Mouse (Mus musculus): ENCODE results near the gene Tspan3. TPM values are rescaled to one million over a fixed set of nuclear protein-coding genes. Genes with fewer than 3 reads are reported as not detected.

Tspan3 gene
- 483 and 491 TPM in 2 replicates for polyA plus RNA-seq (2014; fragmentation: Nextera tagmentation; extraction: Ambion mirVana)

DNA sequence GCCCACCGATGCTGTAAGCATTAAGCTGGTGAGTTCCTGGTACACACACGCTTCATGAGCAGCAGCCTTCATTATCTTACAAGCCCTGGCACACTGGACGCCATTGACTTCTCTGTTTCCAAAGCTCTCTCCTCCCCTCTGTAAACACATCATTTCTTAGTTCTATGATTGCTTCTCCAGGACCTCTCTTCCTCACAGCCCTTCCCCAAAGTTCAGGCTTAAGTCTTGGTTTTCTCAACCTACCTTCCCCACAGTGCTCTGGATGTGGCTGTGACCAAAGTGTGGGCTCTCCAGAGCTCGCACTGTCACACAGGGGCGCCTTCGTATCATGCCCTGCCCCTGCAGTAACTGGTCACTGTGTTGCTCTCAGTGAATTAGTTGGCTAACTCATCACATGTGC lies at the start of gene Tspan3:
TSS of gene Tspan3 (minus strand) at position 101 of the 400 bp plus-strand sequence.
- Histone ChIP-seq H3K27ac (ENCODE audit: low read depth) (no peak within 1 kb of the TSS), H3K36me3 (ENCODE audit: insufficient read depth) (no peaks in the 10 kb centered on the region), H3K4me1 (ENCODE audit: insufficient read depth) (no peaks in the 10 kb centered on the region), H3K4me3 (ENCODE audit: low read depth, low read length) (no peak within 1 kb of the TSS), H3K27me3 (ENCODE audit: insufficient read depth, low read length) (no peaks in the 10 kb centered on the region), H3K9ac (no peak within 1 kb of the TSS), H3K4me2 (no peak within 1 kb of the TSS), H3K9me3 (ENCODE audit: low read depth, low read length) (no peaks in the 10 kb centered on the region)
- WGBS: 86% methylated on average over 6 of the region's 6 CpGs
- TF ChIP-seq CTCF (IDR thresholded peaks at IDR 0.05; ENCODE audit: low read depth): no peak
- ATAC-seq (ENCODE audit: insufficient read depth): no peak
- DNase-seq: no peak

DNA sequence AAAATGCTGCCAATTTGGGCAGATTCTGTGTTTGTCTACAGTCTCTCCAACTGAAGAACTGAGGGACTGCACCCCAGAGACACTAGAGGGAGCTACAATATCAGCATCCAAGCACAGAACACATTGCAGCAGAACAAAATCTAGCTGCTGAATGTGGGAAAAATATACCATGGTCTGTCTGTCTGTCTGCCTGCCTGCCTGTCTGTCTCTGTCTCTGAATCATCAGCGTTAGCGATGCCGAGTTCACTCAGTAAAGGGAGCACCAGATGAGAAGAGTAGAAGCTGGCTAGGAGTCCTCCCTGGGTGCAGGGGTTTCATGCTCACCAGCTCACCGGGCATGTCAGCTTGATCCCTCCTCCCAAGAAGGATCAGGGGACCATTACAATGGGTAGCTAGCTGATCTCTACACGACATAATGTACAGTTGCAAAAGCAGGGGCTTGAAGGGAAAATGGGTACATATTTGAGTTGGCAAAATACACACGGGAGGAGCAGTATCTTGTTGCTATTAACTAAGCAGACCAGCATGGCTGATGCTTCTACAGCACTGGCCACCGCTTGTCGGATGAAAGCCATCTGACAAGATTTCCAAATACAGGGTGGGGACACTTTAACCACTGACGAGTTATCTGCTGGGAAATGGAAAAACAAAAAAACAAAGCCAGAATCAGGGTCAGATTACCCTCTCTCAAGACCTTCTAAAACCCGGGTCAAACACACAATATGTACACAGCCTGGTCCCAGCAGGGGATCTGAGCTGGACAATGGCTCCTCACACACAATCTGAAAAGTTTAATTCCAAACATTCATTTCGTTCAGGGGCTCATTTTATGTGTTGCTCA lies 48.4 kb upstream of the Tspan3 start:
- peak overlapping the region; percentile 5; the same call in 1 of the 2 replicates for H3K4me2 ChIP-seq
- no peak overlapping the region for H3K27ac ChIP-seq (ENCODE audit: low read depth)
- H3K27me3 ChIP-seq (ENCODE audit: insufficient read depth, low read length): no peaks in the 10 kb centered on the region
- no peak overlapping the region for H3K4me3 ChIP-seq (ENCODE audit: low read depth, low read length)
- no peaks in the 10 kb centered on the region for H3K9me3 ChIP-seq (ENCODE audit: low read depth, low read length)
- ATAC-seq (ENCODE audit: insufficient read depth) (peak; percentile 71), DNase-seq (peak; percentile 85)
- H3K4me1 ChIP-seq (ENCODE audit: insufficient read depth): no peaks in the 10 kb centered on the region
- H3K36me3 ChIP-seq (ENCODE audit: insufficient read depth): no peaks in the 10 kb centered on the region
- 26% methylated on average over 11 of the region's 11 CpGs for WGBS
- peak; percentile 86 for TF ChIP-seq CTCF (IDR thresholded peaks at IDR 0.05; ENCODE audit: low read depth)
- H3K9ac ChIP-seq: no peak overlapping the region

DNA sequence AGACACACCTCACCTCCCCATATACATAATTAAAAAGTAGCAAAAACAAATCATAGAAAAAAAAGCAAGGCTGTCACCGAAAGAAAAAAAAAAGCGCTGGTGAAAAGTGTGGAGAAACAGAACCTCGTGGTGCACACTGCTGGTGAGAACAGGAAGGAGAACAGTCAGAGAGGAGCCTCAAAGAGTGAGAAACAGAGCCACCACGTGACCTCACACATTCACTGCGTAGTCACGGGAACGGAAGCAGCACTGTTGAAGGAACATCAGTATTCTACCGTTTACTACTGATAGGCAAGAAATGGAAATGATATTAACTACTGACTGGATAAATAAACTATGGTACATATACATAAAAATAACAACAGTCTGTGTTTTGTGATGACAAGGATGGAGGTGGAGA lies 43.5 kb upstream of the Tspan3 start:
- Histone ChIP-seq H3K9me3 (ENCODE audit: low read depth, low read length) (no peaks in the 10 kb centered on the region), H3K27ac (ENCODE audit: low read depth) (no peak overlapping the region), H3K27me3 (ENCODE audit: insufficient read depth, low read length) (no peaks in the 10 kb centered on the region), H3K4me2 (no peak overlapping the region), H3K4me3 (ENCODE audit: low read depth, low read length) (no peak overlapping the region), H3K4me1 (ENCODE audit: insufficient read depth) (no peaks in the 10 kb centered on the region), H3K9ac (no peak overlapping the region), H3K36me3 (ENCODE audit: insufficient read depth) (peaks cover 33% of the 10 kb centered on the region)
- TF ChIP-seq CTCF (IDR thresholded peaks at IDR 0.05; ENCODE audit: low read depth): no peak
- no peak for ATAC-seq (ENCODE audit: insufficient read depth)
- no peak for DNase-seq
- whole genome bisulfite sequencing: 76% methylated on average over 8 of the region's 8 CpGs

DNA sequence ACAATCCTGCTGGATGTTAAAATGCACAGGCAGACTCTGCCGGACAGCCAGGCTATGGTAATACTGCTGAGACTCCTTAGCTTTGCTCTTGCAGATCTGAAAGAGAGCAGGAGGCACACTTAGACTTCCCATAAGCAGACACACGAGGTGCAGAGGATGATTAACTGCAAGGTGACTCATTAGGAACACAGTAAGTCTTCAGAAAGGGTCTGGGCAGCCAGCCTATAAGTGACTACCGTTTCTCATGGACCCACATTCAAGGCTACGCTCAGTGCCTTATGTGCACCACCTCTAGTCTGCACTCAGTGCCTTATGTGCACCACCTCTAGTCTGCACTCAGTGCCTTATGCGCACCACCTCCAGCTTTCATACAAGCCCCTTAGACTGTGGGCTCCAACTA lies 42.2 kb upstream of the Tspan3 start:
- Histone ChIP-seq H3K9me3 (ENCODE audit: low read depth, low read length) (no peaks in the 10 kb centered on the region), H3K27ac (ENCODE audit: low read depth) (no peak overlapping the region), H3K27me3 (ENCODE audit: insufficient read depth, low read length) (no peaks in the 10 kb centered on the region), H3K4me2 (no peak overlapping the region), H3K9ac (no peak overlapping the region), H3K4me3 (ENCODE audit: low read depth, low read length) (no peak overlapping the region), H3K4me1 (ENCODE audit: insufficient read depth) (no peaks in the 10 kb centered on the region), H3K36me3 (ENCODE audit: insufficient read depth) (peaks cover 33% of the 10 kb centered on the region)
- TF ChIP-seq CTCF (IDR thresholded peaks at IDR 0.05; ENCODE audit: low read depth): no peak
- WGBS: 84% methylated on average over 5 of the region's 5 CpGs
- no peak for ATAC-seq (ENCODE audit: insufficient read depth)
- no peak for DNase-seq

DNA sequence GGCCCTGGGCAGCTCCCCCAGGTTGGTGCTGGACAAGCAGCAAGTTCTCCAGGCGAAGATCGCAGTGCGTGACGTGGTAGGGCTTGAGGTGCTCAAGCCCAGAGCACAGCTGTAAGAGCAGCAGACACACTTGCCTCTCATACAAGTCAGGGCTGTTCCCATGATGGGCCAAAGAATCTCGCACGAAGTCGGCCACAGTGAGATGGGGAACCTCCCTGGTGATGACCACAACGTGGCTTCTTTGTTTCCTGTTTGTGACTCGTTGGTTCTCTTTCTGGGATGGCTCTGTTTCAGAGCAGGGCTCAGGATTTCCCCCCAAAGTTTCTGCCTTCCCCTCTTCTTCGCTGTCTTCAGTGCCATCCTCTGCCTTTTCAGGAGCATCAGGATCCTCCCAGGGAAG lies 41.8 kb upstream of the Tspan3 start:
- WGBS: 88% methylated on average over 10 of the region's 10 CpGs
- ATAC-seq (ENCODE audit: insufficient read depth) (no peak), DNase-seq (no peak)
- Histone ChIP-seq H3K27me3 (ENCODE audit: insufficient read depth, low read length) (no peaks in the 10 kb centered on the region), H3K36me3 (ENCODE audit: insufficient read depth) (peaks cover 33% of the 10 kb centered on the region), H3K27ac (ENCODE audit: low read depth) (no peak overlapping the region), H3K4me3 (ENCODE audit: low read depth, low read length) (no peak overlapping the region), H3K9me3 (ENCODE audit: low read depth, low read length) (no peaks in the 10 kb centered on the region), H3K4me1 (ENCODE audit: insufficient read depth) (no peaks in the 10 kb centered on the region), H3K9ac (no peak overlapping the region), H3K4me2 (no peak overlapping the region)
- TF ChIP-seq CTCF (IDR thresholded peaks at IDR 0.05; ENCODE audit: low read depth): no peak

DNA sequence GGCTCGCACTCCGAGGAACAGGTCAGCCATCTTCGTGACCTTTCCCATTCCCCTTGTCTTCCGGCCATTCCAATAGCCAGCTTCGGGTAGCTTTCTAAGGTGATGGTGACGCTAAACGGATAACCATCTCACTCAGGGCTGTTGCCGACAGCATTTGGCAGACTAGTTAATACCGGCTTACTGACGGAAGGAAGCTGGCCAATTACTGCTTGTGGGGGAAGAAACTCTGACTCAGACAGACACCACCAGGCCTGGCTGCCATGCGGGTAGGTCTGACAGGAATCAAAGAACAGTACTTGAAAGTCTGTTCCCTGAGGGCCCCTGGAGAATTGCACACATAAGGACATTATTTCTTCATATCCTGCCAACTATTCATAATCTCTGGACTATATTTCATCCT lies 40.1 kb upstream of the Tspan3 start:
- Histone ChIP-seq H3K4me2 (no peak overlapping the region), H3K36me3 (ENCODE audit: insufficient read depth) (peaks cover 33% of the 10 kb centered on the region), H3K4me1 (ENCODE audit: insufficient read depth) (no peaks in the 10 kb centered on the region), H3K27me3 (ENCODE audit: insufficient read depth, low read length) (no peaks in the 10 kb centered on the region), H3K9ac (no peak overlapping the region), H3K4me3 (ENCODE audit: low read depth, low read length) (no peak overlapping the region), H3K27ac (ENCODE audit: low read depth) (no peak overlapping the region), H3K9me3 (ENCODE audit: low read depth, low read length) (no peaks in the 10 kb centered on the region)
- no peak for ATAC-seq (ENCODE audit: insufficient read depth)
- TF ChIP-seq CTCF (IDR thresholded peaks at IDR 0.05; ENCODE audit: low read depth): no peak
- no peak for DNase-seq
- WGBS: 65% methylated on average over 11 of the region's 11 CpGs

DNA sequence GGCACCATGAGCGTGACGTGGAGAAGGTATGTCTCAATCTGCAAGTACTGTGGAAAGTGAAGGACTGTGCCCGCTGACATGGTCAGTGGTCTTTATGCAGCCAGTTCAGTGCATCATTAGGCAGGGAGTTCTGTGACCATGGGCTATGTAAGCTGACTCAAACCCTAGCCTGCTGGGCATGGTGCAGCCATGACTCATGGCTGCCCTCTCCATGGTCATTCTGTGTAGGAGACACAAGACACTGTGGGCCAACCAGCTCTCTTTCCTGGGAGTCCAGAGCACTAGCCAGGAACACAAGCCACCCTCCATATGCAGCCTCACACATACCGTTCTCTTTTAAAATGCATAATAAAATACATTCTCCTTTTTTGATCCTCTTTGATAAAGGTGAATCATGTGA lies 39.0 kb upstream of the Tspan3 start:
- no peak for TF ChIP-seq CTCF (IDR thresholded peaks at IDR 0.05; ENCODE audit: low read depth)
- peaks cover 33% of the 10 kb centered on the region for H3K36me3 ChIP-seq (ENCODE audit: insufficient read depth)
- no peak overlapping the region for H3K9ac ChIP-seq
- no peaks in the 10 kb centered on the region for H3K4me1 ChIP-seq (ENCODE audit: insufficient read depth)
- 87% methylated on average over 4 of the region's 4 CpGs for WGBS
- H3K4me3 ChIP-seq (ENCODE audit: low read depth, low read length): no peak overlapping the region
- H3K27me3 ChIP-seq (ENCODE audit: insufficient read depth, low read length): no peaks in the 10 kb centered on the region
- no peak overlapping the region for H3K27ac ChIP-seq (ENCODE audit: low read depth)
- ATAC-seq (ENCODE audit: insufficient read depth): no peak
- no peak for DNase-seq
- no peaks in the 10 kb centered on the region for H3K9me3 ChIP-seq (ENCODE audit: low read depth, low read length)
- H3K4me2 ChIP-seq: no peak overlapping the region
